Mouse (Mus musculus) spleen, adult 2 months (tissue): ENCODE data around the gene Ldb1.

Source experiments
- CTCF ChIP-seq: fragments of 200-500 bp; IDR thresholded peaks from 2 replicates; pipeline ENCODE4 v1.5.1; 2011; ENCODE audit warnings: mild to moderate bottlenecking, inconsistent platforms; ENCODE audit not compliant: insufficient read depth, insufficient read length, insufficient replicate concordance; ENCODE audit errors: extremely low read depth
- POLR2A ChIP-seq: fragments of 200-500 bp; IDR thresholded peaks from 2 replicates; pipeline ENCODE4 v1.6.1; 2011; ENCODE audit warnings: low read depth, low read length, inconsistent platforms

GRCm38 (mm10) chr19:46041299-46041932, 3.6 kb downstream of the Ldb1 start:
- TF ChIP-seq POLR2A: no peak
- no peak for TF ChIP-seq CTCF
